Mouse (Mus musculus) lung, adult 2 months (tissue): ENCODE results near the gene Tssk1.

Experiments used
- CTCF ChIP-seq: fragments of 200-500 bp; IDR thresholded peaks from 2 replicates; pipeline ENCODE4 v1.5.1; 2011; ENCODE audit warnings: mild to moderate bottlenecking, low read length, control low read depth; ENCODE audit not compliant: insufficient read depth
- POLR2A ChIP-seq: fragments of 200-500 bp; IDR thresholded peaks from 2 replicates; pipeline ENCODE4 v1.6.1; 2011; ENCODE audit warnings: low read depth, mild to moderate bottlenecking, control low read depth, low read length, borderline replicate concordance; ENCODE audit errors: extremely low read depth

DNA sequence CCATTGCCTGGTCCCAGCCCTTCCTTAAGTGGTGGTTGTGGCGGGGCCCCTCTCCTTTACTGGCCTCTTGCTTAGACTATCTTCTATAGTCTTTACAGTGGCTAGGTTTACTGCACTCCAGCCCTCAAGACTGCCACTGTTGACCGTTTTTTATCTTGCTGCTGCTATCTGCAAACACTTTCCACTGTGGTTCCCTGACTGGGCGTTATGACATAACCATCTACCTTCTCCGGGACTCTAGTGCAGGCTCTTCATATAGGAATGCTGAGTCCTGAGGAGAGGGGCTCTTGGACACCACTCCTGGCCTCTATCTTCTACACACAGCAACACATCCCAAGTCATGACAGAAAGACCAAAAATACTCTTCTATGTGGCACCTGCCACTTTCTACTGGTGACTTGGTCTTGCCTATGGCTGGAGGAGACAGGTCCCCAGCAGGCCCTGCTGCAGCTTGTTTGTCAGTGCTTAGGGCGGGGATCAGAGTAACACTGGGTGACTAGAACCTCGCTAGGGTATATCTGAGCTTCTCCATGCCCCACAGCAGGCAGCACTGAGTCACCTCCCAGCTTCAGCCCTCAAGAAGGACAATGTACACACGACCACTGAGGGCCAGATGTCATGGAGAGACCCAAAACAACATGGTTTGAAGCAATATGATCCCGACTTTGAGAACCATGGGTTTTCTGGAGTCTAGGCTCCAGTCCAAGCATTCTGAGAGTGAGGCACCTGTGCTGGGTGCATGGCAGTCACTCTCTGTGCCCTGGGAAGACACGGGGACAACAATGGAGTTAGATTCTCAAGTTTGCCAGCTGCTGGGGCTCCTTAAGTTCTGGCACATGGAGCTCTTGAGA lies 39.8 kb downstream of the Tssk1 start:
- TF ChIP-seq CTCF (no peak), POLR2A (no peak)
